Mouse (Mus musculus) splenic B cell, adult 2 months (primary cell): Measurements from ENCODE around the gene Hist1h2bb.
"Not testable (repeated sequence)": the region's sequence is repeated elsewhere in the genome, so short reads cannot be mapped to it uniquely, and the experiment has no call there.

Experiments used
- DNase-seq: peaks from one replicate; pipeline ENCODE4 v3.0.0-alpha.2; 2011; ENCODE audit warnings: low read depth, low spot score
- H3K27me3 ChIP-seq: 2 replicates; pipeline ENCODE4 v1.6.1; 2012; ENCODE audit warnings: mild to moderate bottlenecking, low read length, moderate library complexity, mixed read lengths; ENCODE audit not compliant: control insufficient read depth, poor library complexity, insufficient read depth, severe bottlenecking
- H3K36me3 ChIP-seq: 2 replicates; pipeline ENCODE4 v1.6.1; 2012; ENCODE audit warnings: mild to moderate bottlenecking, low read length, moderate library complexity, mixed read lengths; ENCODE audit not compliant: control insufficient read depth, poor library complexity, insufficient read depth, severe bottlenecking

The Hist1h2bb gene

GRCm38 (mm10) chr13:23710374-23711089 lies 36.0 kb upstream of the Hist1h2bb start, which contains the start of gene Hfe:
Hfe (minus strand) TSS chr13:23710854.
- no peaks in the 10 kb centered on the region for H3K27me3 ChIP-seq
- no peaks in the 10 kb centered on the region for H3K36me3 ChIP-seq
- DNase-seq, result peak; percentile 71

- no peaks in the 10 kb centered on the region for H3K36me3 ChIP-seq
- H3K27me3 ChIP-seq, result no peaks in the 10 kb centered on the region
- no peak for DNase-seq
Measured at GRCm38 (mm10) chr13:23716261-23717042, 30.1 kb upstream of the Hist1h2bb start.

DNA sequence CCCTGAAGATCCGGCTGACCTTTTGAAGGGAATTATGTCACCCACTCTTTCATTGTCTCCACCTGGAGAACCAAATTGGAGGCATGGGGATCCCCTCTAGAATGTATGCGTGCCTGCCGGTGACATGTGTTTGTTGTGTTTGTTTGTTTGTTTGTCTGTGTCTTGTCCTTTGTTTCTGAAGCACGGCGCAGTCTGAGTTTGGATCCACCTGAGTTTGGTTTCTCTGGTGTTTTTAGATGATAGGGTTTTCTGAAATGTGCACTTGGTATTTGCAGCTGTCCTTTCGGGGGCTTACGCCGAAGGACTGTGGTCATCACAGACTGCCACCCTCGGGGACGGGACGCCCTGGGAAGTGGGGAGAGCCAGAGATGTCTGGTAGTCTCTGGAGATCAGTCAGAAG lies 29.4 kb upstream of the Hist1h2bb start:
- no peak for DNase-seq
- H3K36me3 ChIP-seq, result no peaks in the 10 kb centered on the region
- no peaks in the 10 kb centered on the region for H3K27me3 ChIP-seq

- H3K36me3 ChIP-seq, DNase-seq, H3K27me3 ChIP-seq: not testable (repeated sequence)
Measured at GRCm38 (mm10) chr13:23717593-23718245, 28.8 kb upstream of the Hist1h2bb start.

GRCm38 (mm10) chr13:23724239-23724638 lies 22.3 kb upstream of the Hist1h2bb start:
- Histone ChIP-seq H3K36me3 (no peaks in the 10 kb centered on the region), H3K27me3 (no peaks in the 10 kb centered on the region)
- DNase-seq, result no peak

- H3K36me3 ChIP-seq, result no peaks in the 10 kb centered on the region
Measured at GRCm38 (mm10) chr13:23725213-23725612, 21.3 kb upstream of the Hist1h2bb start.

GRCm38 (mm10) chr13:23728472-23729191 lies 17.9 kb upstream of the Hist1h2bb start:
- DNase-seq, result no peak
- H3K36me3 ChIP-seq, result no peaks in the 10 kb centered on the region
- no peaks in the 10 kb centered on the region for H3K27me3 ChIP-seq

More at GRCm38 (mm10) chr13:23725213-23725612, 21.3 kb upstream of the Hist1h2bb start:
- DNase-seq, result no peak
- no peaks in the 10 kb centered on the region for H3K27me3 ChIP-seq

DNA sequence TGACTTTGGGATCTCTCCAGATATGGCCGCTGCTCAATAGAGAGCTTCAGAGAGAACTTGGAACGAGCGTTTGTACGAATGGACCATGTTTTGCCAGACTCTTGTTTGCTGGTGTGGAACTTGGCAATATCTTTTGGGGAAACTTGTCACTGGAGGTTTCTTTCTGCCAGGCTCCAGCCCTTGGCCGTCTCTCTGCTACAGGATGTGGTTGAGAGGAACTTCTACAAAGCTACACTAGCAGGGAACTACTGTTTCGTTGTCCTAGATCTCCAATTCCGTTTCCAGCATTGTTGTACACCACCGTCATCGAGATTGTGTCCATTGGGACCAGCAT lies 17.4 kb upstream of the Hist1h2bb start:
- DNase-seq, result no peak
- Histone ChIP-seq H3K36me3 (no peaks in the 10 kb centered on the region), H3K27me3 (no peaks in the 10 kb centered on the region)

DNA sequence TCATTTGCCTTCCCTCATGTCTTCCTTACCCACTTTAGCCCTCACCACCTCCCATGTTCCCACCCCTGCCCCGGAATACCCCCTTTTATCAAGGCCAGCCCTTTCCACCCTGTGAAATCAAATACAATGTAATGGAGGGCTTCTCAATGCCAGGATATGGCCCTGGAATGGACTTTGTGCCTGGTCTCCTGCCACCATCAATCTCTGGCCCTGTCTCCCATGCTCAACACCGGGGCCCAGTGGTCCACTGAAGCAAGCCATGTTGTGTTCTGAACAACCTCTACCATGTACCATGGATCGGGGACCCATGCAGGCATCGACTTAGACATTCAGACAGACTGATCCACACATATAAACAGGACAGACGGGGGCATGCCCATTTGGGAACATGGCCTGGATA lies 16.8 kb upstream of the Hist1h2bb start:
- no peak for DNase-seq
- Histone ChIP-seq H3K36me3 (no peaks in the 10 kb centered on the region), H3K27me3 (no peaks in the 10 kb centered on the region)

DNA sequence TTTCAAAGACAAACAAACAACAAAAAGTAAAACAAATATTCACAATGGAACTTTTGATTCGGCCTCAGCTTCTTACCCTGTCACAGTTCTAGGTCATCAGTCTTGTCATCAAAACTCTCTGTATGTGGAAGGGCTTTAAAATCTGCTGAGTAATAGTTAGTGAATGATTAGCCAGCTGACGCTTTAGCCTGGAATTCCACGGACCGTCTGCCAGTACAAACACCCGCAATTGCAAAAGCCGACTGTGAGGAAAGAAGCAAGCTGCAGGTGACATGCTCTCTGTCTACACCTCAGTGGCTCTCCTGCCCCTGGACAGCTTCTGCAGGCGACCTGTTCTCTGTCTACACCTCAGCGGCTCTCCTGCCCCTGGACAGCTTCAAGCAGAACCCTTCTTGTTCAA lies 16.1 kb upstream of the Hist1h2bb start:
- Histone ChIP-seq H3K27me3 (no peaks in the 10 kb centered on the region), H3K36me3 (no peaks in the 10 kb centered on the region)
- DNase-seq, result no peak

GRCm38 (mm10) chr13:23732156-23732804 lies 14.3 kb upstream of the Hist1h2bb start:
- DNase-seq, result peak; percentile 79

DNA sequence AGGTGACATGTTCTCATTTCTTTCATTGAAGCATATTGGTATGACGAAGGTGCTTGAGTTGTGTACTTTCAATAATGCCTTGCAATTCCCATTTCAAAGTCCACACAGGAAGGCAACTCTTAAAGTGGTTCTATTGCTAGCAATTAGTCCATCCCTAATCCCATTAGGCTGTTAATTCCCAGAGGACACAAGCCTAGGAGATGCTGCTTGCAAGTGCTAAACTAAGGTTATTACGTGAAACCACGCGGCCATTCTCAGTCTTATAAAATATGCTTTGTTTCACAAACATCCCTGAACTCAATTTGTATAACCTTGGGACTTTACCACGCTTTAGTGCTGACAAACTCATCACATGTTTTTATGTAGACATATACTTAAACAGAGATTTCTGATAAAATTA lies 9.4 kb upstream of the Hist1h2bb start:
- DNase-seq, result no peak
- no peaks in the 10 kb centered on the region for H3K36me3 ChIP-seq

More at GRCm38 (mm10) chr13:23732156-23732804, 14.3 kb upstream of the Hist1h2bb start:
- H3K27me3 ChIP-seq, result no peaks in the 10 kb centered on the region
- H3K36me3 ChIP-seq, result no peaks in the 10 kb centered on the region

GRCm38 (mm10) chr13:23738041-23738440 lies 8.5 kb upstream of the Hist1h2bb start:
- DNase-seq, result peak; percentile 25
- Histone ChIP-seq H3K27me3 (no peaks in the 10 kb centered on the region), H3K36me3 (0 out of 2 replicates have a peak, but pooled peaks cover 2% of the 10 kb centered on the region)

More for the DNA sequence above, 9.4 kb upstream of the Hist1h2bb start:
- H3K27me3 ChIP-seq, result no peaks in the 10 kb centered on the region

GRCm38 (mm10) chr13:23738677-23739068 lies 7.9 kb upstream of the Hist1h2bb start, which contains the start of gene Hist1h1c:
Hist1h1c (plus strand) TSS chr13:23738808.
- DNase-seq, result peak; percentile 95
- 0 out of 2 replicates have a peak, but pooled peaks cover 2% of the 10 kb centered on the region for H3K36me3 ChIP-seq

More at GRCm38 (mm10) chr13:23738677-23739068, 7.9 kb upstream of the Hist1h2bb start, which contains the start of gene Hist1h1c:
- H3K27me3 ChIP-seq, result no peaks in the 10 kb centered on the region
